Mouse (Mus musculus) left cerebral cortex, postnatal 36 days (tissue): Measurements from ENCODE around the gene Csnk1g1. TPM values are rescaled to one million over a fixed set of nuclear protein-coding genes. Genes with fewer than 3 reads are reported as not detected.

Source experiments
- DNase-seq, 2 experiments: peaks; one replicate each; pipeline ENCODE4 v3.0.0; 2021 to 2022; ENCODE audit warnings: low spot score in 2 of 2, mixed read lengths in 1 of 2
- intact Hi-C: fragments of 180-260 bp; cut with DNase I; formaldehyde crosslinking; loops from one replicate; pipeline ENCODE4 v1.15.1; 2025
- total RNA-seq, 2 experiments: library from RNA; stranded (reverse); gene quantifications; 2 replicates each; pipeline ENCODE4 v1.2.3; 2021

Csnk1g1 gene
- total RNA-seq, 2 experiments from 2014 or later, result 36.9 to 50.0 TPM

DNA sequence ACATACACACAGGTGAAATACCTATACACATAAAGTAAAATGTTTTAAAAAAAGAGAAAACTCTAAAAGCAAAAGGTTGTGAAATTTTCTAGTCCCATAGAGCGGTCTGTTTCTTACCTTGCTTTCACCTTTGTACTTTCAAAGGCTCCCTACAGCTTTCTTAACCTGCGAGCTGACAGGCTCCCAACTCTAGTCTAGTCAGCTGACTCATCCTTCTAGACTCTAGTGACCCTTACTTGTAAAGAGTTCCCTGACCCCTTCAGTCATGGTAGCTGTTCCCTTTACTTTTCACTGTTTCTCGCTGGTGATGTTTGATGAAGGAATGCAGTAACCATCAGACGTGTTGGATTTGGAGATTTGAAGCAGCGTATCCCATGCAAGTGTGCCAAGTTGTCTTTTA lies 78.3 kb downstream of the Csnk1g1 start:
- DNase-seq, result no peak
- intact Hi-C loops, result no loop called here

DNA sequence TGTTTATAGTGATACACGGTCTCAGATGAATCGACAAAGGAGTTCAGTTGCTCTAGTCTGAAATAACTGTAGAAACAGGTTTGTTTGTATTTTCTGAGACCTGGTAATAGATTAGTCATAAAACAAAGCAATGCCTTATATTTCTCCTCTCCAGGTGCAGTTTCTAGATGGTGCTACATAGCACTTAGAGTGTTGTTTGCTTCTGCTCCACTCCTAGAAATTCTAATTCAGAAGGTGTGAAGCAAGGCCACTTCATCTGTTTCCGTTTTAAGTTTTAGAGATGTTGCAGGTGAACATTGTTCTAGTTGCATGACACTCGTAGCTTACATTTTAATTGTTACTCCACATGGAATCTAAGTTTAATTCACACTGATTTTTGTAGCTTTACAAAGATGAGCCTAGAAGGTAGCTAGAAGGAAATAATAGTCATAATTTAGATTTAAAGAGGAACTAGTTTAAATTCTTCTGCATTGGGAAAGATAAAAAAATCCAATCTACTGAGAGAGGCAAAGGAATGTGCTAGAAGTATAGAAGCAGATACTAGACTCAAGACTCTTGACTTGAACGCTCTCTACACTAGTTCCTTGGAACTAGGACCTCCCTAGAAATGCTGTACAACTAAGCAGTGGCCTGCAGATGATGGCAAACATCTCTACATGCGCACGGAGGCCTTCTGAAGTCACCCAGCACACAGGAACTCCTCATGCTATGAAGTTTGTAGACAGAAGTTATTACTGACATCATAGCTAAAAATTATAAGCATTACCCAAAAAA lies 87.1 kb downstream of the Csnk1g1 start:
- DNase-seq, result no peak
- intact Hi-C loops, result no loop called here

DNA sequence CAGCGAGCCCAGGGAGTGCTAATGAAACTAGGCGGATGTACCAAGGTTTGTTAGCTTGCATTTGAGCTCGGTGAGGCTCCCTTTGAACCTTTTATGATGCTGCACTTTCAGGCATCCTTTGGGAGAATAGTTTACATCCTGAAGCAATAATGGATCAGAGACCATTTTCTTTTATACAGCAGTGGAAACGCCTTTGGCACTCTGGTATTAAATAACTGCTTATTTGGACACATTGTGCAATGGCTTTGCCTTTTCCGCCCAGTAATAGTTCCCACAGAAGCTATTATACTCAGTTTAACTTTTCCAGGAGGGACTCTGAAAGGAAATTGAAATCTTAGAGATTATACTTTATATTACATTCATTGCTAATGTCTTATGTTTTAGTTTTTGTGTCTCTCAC lies 90.2 kb downstream of the Csnk1g1 start:
- DNase-seq, result no peak
- intact Hi-C loops, result no loop called here

DNA sequence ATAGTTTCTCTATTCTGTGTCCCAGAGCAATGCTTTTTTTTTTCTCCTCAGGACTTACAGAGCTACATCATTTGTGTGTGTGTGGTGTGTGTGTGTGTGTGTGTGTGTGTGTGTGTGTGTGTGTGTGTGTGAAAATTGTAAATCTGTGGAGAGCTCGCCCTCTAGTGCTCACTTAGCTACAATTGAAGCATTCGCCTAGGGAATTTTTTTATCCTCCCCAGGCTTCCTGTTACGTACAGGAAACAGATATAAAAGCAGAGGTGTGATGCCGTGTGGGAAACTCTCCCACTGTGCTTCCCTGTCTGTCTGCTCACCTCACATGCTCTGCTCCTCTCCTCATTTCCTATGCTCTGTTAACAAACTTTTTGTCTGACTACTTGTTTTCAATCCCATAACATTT lies 95.7 kb downstream of the Csnk1g1 start:
- peak; percentile 21 to 31 for DNase-seq
- intact Hi-C loops, result loop anchor here (2.0 kb wide), 1 partner anchor 96 kb away; the partner anchor contains the start of genes Csnk1g1 and Trip4

DNA sequence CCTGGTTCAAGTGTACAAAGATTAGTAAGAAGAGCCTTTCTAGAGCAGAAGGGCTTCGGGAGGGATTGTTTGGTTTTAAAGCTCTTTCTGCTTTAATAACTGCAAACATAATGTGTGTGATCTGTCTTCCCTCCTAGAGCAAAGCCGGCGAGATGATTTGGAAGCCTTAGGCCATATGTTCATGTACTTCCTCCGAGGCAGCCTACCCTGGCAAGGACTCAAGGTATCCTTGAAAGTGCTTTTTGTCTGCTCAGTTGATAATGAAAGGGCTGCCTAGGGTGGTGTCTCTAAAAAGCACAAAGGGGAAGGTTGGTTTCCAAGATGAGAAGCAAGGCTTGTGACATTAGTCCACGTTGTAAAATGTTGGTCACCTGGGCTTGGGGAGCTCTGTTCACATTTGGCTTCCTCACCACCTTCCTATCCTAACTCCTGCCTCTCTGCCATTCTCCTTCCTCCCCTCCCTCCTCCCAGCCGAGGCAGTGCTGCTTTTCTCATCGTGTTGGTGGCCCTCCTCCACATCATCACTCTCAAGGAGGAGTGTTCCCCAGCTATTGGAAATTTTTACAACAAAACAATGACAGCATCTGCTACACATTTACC lies 99.0 kb downstream of the Csnk1g1 start:
- intact Hi-C loops, result no loop called here
- peak; percentile 43 to 51 for DNase-seq

DNA sequence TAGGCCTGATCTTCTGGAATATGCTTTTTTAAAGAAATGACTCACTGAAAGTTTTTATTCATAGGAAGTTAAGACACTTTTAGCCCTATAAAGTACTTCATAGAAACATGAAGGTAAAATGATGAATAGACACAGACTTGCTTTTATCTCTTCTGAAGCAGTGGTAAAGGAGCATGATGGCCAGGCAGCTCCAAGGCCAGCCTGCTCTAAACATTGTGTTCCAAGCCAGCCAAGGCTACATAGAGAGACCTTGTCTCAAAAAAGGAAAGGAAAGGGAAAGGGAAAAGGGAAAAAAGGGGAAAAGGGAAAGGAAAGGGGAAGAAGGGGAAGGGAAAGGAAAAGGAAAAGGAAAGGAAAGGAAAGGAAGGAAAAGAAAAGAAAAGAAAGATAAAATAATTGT lies 111.9 kb downstream of the Csnk1g1 start:
- no peak for DNase-seq
- intact Hi-C loops, result no loop called here

DNA sequence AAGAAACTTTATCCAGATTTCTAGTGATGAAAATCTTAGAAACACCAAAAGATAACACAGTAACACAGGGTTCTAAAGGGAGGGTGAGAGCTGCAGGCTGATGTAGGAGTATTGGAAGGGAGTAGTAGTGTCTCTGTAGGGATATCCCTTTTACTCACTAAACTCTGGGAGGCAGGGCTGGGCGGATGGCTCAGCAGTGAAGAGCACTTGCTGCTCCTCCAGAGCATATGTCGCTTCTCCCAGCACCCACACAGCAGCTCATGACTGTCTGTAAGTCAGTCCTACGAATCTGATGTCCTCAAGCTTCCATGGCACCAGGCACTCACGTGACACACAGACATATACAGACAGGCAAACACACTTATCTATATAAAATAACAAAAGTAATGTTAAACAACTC lies 129.4 kb downstream of the Csnk1g1 start:
- intact Hi-C loops, result no loop called here
- peak; percentile 47 to 56 for DNase-seq

DNA sequence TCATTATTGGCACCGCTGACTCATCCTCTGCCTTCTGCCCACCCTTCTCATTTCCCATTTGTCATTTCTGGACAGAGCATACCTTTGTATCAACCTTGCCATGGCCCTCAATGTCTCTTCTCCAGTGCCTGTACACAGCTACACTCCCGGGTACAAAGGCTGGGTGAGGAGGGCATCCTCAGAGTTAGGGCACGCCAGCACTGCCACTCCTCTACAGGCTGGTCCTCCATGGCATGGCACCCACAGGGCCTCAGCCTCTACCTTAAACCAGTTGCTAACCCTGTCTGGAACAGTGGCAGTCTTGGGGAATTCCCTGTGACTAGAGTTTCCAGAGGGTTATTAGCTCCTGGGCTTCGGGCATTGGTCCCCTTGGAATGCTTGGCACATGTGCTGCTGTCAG lies 129.9 kb downstream of the Csnk1g1 start:
- intact Hi-C loops, result no loop called here
- DNase-seq, result no peak

DNA sequence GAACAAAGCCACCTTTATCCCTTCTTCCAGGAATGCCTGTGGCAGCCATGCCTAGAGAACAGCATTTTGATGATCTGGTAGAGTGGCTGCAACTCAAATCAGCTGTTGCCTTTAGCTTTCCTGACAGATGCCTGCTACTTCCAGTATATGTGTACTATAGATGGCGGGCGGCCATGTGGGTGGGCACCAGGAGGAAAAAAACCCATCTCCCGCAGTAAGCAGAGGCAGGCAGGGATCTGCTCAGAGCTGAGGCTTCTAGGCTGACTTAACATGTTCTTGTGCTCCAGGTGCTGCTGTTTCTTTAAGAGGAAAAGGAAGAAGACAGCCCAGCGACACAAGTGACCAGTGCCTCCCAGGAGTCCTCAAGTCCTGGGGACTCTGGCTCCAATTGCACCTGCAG lies 130.6 kb downstream of the Csnk1g1 start:
- intact Hi-C loops, result no loop called here
- peak; percentile 40 to 47 for DNase-seq

DNA sequence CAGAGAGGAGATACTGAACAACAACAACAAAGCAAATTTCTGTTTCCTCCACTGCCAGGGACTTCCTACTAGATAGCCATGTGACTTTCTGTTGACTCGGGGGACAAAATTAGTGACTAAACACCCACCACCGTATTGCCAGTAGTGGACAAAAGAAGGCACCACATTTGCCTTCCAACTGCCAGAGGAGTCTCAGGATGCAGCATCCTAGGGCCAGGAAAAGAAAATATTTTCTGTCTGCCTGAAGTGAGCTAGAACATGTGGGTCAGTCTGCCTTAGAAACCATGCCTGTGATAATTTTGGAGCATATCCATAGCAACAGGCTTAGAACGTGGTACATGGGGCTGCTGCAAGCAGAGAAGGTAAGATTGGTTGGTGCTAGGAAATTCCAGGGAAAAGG lies 132.1 kb downstream of the Csnk1g1 start:
- intact Hi-C loops, result no loop called here
- DNase-seq, result peak in 1 of 2 experiments; percentile 23

DNA sequence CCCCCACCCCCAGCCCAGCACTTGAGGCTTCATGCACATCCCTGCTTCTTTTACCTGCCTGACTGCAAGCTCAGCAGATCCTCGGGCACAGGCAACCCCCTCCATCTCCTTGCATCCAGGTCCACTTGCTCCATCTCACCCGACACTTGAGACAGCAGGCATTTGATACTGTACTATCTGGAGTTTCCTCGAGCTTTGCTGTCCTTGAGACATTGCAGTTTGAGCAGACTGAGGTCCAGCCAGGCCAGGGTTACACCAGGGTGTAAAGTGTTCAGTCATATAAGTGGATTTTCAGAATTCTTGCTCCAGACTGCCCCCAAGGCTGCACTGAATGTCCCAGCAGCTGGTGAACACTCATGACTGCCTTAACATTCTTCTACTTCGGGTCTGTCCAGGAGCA lies 133.6 kb downstream of the Csnk1g1 start:
- DNase-seq, result no peak
- intact Hi-C loops, result no loop called here

DNA sequence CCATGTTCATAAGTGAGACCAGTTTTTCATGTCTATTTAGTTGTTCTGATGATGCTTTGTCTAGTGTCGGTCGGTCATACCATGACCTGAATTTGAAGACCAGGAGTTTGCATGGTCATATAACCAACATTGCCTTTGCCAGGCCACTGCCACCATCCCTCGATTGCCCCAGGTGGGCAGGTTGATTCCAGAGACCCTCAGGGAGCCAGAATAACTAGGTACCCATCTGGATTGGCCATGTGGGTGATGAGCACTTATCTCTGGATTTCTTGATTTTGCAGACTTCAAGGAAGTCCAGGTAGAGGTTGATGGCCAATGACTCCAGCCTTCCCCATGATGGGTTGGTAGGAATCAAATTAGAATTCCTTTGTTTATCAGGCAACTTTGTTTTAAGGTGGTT lies 134.5 kb downstream of the Csnk1g1 start:
- intact Hi-C loops, result no loop called here

DNA sequence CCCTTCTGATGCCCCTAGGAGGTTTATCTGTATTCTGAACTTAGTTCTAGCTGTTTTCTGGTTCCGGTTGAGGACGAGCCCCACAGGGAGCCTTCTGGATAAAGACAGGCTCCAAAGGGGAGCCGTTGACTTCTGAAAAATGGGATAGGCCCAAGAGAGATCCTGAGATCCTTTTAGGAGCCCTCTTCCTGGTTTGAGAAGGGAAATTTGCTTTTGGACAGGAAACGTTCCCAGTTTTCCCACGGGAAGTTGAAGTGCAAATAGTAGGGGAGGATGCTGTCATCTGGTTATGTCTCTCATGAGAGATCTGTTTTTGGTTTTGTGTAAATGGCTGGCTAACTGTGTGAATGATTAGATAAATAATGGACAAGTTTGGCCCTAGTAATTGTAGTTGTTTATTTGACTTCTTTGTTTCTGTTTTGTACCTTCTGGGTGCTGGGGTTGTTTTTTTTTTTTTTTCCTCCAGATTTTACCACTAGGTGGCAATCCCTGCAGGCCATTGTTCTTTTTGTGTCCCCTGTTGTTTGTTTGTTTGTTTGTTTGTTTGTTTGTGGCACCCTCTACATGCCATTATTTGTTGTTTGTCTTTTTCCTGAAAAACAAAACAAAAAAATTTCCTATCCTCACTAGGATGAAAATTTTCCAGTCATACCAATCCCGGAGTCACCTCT lies 141.3 kb downstream of the Csnk1g1 start:
- intact Hi-C loops, result no loop called here
- DNase-seq, result no peak

More for the DNA sequence above, 134.5 kb downstream of the Csnk1g1 start:
- no peak for DNase-seq

DNA sequence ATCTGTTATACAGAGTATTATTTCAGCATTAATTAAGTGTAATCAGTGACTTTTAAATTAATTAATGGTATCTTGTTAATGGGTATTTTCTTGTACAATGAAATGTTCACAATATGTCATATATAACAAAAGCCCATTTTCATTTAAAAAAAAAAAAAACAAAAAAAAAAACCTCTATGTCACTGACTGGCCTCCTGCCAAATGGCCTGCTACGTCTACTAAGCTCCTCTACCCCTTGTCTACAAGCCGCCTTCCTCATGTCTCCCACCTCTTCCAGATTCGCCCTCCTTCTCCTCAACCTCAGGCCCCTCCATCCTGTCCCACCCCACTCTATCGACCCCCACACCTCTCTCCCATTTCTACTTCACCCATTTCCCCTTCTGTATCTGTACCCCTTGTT lies 142.8 kb downstream of the Csnk1g1 start:
- intact Hi-C loops, result no loop called here
- DNase-seq, result no peak

DNA sequence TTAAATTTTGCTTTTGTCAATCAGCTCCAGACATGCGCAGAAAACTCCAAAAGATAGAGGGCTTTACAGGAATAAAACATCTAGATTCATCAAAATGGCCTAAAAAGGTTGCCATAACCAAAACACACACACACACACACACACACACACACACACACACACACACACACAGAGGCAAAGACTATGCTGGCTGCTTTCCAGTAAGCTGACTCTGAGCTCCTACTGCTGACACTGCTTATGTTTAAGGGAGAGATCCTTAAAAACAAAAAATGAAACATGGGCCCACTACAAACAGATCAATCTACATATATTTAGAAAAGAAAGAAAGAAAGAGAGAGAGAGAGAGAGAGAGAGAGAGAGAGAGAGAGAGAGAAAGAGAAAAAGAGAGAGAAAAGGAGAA lies 144.0 kb downstream of the Csnk1g1 start:
- DNase-seq, result no peak
- intact Hi-C loops, result no loop called here

DNA sequence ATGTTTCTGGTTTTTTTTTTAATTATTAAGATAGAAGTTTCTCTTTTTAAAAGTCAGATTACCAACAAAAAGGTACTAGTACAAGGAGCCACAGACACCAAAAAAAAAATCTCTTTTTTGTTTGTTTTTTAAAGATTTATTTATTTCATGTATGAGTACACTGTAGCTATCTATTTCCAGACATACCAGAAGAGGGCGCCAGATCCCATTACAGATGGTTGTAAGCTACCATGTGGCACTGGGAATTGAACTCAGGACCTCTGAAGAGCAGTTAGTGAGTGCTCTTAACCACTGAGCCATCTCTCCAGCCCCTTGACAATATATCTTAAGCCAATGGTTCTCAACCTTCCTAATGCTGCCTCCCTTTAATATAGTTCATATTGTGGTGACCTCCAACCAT lies 144.9 kb downstream of the Csnk1g1 start:
- no peak for DNase-seq
- intact Hi-C loops, result no loop called here

DNA sequence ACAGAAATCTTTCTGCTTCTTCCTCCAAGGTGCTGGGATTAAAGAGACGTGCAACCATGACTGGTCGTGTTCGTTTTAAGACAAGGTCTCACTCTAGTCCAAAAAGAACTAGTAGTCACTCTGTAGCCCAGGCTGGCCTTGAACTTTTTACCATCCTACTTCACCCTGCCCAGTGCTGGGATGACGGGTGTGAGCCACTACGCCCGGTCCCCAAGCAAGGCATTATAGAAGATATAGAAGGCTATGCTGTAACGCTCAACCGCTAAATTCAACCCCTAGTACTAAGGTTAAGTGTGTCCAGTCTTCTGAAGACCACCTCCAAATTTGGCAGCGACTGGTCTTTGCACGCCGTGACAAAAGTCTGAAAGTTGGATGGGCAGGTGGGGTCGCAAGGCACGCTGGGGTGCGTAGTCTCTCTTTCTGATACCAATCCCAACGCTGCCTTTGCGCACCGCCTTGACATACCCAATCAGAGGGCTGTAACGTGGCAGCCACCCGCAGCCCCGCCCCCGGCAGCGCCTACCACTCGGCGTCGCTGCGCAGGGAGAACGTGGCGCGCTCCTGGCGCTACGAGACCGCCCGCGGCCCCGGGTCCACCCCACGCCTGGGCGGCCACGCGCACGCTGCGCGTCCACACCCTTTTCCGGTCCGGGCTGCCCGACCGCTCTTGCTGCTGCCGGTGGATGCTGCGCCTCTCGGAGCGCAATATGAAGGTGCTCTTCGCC lies 151.0 kb downstream of the Csnk1g1 start, which contains the start of gene Ppib:
Gene Ppib, plus strand, starts transcription at position 640 of the 725 bp plus-strand sequence.
- peak; percentile 97 to 99 for DNase-seq
- intact Hi-C loops, result loop anchor here (2.0 kb wide), 1 partner anchor 65 kb away; no protein-coding TSS in a partner anchor

DNA sequence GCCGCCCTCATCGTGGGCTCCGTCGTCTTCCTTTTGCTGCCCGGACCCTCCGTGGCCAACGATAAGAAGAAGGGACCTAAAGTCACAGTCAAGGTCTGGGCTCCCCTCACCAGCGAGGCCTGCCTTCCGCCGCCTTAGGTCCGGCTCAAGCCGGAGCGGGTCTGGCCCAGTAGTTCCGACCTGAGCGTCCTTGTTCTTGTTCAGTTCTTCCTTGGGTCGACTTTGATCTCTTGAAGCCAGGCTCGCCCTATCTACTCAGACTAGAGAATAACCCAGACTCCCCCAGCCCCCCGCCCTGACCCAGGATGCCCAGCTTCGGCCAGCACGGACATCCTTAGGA lies 151.6 kb downstream of the Csnk1g1 start:
- intact Hi-C loops, result loop anchor here (2.0 kb wide), 1 partner anchor 65 kb away; no protein-coding TSS in a partner anchor
- DNase-seq, result no peak

DNA sequence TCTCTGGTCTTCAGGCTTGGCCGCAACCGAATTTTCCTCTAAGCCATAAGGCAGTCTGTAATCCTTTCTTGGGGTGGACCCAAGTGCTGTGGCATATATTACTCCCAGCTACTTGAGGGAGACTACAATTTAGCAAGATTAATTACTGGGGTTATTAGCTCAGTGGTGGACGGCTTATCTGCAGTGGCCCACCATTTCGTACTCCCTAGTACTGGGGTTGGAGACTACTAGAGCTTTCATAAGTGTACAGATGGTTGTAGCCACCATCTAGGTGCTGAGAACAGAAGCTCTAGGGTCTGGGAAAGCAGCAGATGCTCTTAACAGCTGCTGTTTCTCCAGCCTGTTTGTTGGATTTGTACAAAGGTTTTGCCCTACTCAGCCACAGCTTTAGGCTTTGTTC lies 152.3 kb downstream of the Csnk1g1 start:
- intact Hi-C loops, result loop anchor here (2.0 kb wide), 1 partner anchor 64 kb away; no protein-coding TSS in a partner anchor
- DNase-seq, result no peak

DNA sequence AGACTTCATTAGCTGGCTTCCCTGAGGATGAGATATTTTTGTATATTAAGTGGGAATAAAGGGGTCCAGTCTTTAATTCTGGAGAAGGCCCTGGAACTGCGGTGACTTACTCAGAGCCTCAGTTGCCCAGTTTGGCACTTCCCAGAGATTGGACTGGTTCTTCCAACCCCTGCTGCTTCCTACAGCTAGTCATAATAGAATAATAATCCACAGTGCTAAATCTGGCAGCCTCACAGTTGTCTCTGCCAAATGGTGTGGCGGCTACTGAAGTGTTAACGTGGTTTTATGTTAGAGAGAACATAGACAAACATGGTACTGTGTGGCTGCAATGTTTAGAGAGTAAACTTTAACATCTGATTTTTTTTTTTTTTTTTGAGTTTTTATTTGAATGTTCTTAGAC lies 152.9 kb downstream of the Csnk1g1 start:
- intact Hi-C loops, result loop anchor here (2.0 kb wide), 1 partner anchor 63 kb away; no protein-coding TSS in a partner anchor
- no peak for DNase-seq
